Mouse (Mus musculus): Measurements from ENCODE around the gene Mup17. TPM values are rescaled to one million over a fixed set of nuclear protein-coding genes. Genes with fewer than 3 reads are reported as not detected.
"Not testable (repeated sequence)": the region's sequence is repeated elsewhere in the genome, so short reads cannot be mapped to it uniquely, and the experiment has no call there.

The Mup17 gene
- polyA plus RNA-seq (2015; fragmentation: Nextera tagmentation; extraction: Ambion mirVana): not detected in 2 replicates

- not testable (repeated sequence) for ATAC-seq (replicated peaks; ENCODE audit: low FRiP score)
- 77% methylated on average over 4 of the region's 4 CpGs for WGBS
These were observed at the start of gene Mup17 for GRCm38 (mm10) chr4:61595771-61596170. Gene Mup17 (minus strand): TSS chr4:61595871.

GRCm38 (mm10) chr4:61571561-61571960 is 24.1 kb downstream of the Mup17 start:
- H3K27ac ChIP-seq; H3K4me3 ChIP-seq (replicated peaks); H3K36me3 ChIP-seq; ATAC-seq (replicated peaks; ENCODE audit: low FRiP score); H3K4me2 ChIP-seq; H3K9ac ChIP-seq; H3K27me3 ChIP-seq; H3K9me3 ChIP-seq (replicated peaks); H3K4me1 ChIP-seq: not testable (repeated sequence)
- WGBS: 90% methylated on average over 19 of the region's 19 CpGs

More at GRCm38 (mm10) chr4:61595771-61596170, at the start of gene Mup17:
- H3K9me3 ChIP-seq (replicated peaks); H3K27ac ChIP-seq; H3K27me3 ChIP-seq; H3K9ac ChIP-seq; H3K36me3 ChIP-seq; H3K4me3 ChIP-seq (replicated peaks); H3K4me1 ChIP-seq; H3K4me2 ChIP-seq: not testable (repeated sequence)

DNA sequence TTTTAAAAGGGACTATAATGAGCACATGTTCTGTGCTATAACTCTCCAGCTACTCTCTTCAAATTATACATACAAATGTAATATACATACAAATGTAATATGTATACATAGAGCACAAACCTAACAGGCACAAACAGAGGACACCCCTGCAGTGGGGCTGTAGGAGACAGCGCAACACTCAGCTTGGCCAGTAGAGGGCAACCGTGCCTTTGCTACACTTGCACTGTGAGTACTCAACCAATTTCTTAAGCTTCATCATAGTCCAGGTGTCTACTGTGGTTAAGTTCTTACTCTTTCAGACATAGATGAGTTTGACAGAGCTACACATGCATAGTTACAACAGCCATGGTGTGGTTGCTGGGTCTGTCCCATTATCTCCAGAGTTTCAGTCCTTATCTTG is 39.8 kb downstream of the Mup17 start:
- H3K9ac ChIP-seq; H3K9me3 ChIP-seq (replicated peaks); H3K4me3 ChIP-seq (replicated peaks); H3K36me3 ChIP-seq; H3K4me2 ChIP-seq; H3K27ac ChIP-seq; ATAC-seq (replicated peaks; ENCODE audit: low FRiP score); H3K4me1 ChIP-seq; H3K27me3 ChIP-seq: not testable (repeated sequence)
- 44% methylated on average over 2 of the region's 2 CpGs for WGBS

Other genes starting within 250 kb of the Mup17 start
- not detected in 2 replicates for gene Mup15, start 156.1 kb downstream of the Mup17 start, polyA plus RNA-seq (2015; fragmentation: Nextera tagmentation; extraction: Ambion mirVana)
- not detected in 2 replicates for gene Mup16, start 76.3 kb downstream of the Mup17 start, polyA plus RNA-seq (2015; fragmentation: Nextera tagmentation; extraction: Ambion mirVana)
- not detected in 2 replicates for gene Mup18, start 78.3 kb upstream of the Mup17 start, polyA plus RNA-seq (2015; fragmentation: Nextera tagmentation; extraction: Ambion mirVana)
- not detected in 2 replicates for gene Mup19, start 186.4 kb upstream of the Mup17 start, polyA plus RNA-seq (2015; fragmentation: Nextera tagmentation; extraction: Ambion mirVana)
- gene Mup5, start 239.4 kb upstream of the Mup17 start, polyA plus RNA-seq (2015; fragmentation: Nextera tagmentation; extraction: Ambion mirVana): not detected in 2 replicates

Measured in kidney, embryonic 15.5 days (tissue).